Mouse (Mus musculus): ENCODE results near the gene Frmd4a.

DNA sequence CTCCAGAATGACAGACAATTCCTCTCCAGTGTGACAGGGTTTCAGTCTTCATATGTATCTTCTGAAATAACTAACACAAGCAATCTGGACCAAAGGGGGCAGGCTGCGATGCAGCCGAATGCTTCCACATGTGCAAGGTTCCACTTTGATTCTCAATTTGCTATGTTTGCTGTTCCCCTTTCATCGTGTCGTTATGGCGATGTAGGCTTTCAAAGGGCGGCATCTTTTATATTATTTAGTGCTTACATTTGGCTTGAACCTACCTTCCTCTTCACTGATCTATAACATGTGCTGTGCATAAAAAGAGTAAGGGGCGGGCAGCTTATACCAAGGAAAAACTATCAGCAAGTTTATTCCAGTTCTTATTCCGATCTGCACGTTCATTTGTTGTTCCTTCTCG is 322.9 kb downstream of the Frmd4a start:
- TF ChIP-seq CTCF (IDR thresholded peaks at IDR 0.05; ENCODE audit: low read depth, low read length): no peak
- TF ChIP-seq GATA1 (IDR thresholded peaks at IDR 0.05; ENCODE audit: borderline replicate concordance, low read length): no peak
- no peak for TF ChIP-seq GATA2 (IDR thresholded peaks at IDR 0.05; ENCODE audit: borderline replicate concordance, low read depth, low read length)

Measured in G1E (cell line).